Mouse (Mus musculus) kidney, embryonic 14.5 days (tissue): ENCODE data around the gene Syn3. TPM values are rescaled to one million over a fixed set of nuclear protein-coding genes. Genes with fewer than 3 reads are reported as not detected.
A peak's percentile ranks its signal among the peaks of the same experiment; 100 is the strongest.

Experiments
- ATAC-seq: fragments of 200-750 bp; cut with Nextera tagmentation; 2 replicates; pipeline ENCODE4 v1.8.0; 2017; ENCODE audit warnings: moderate number of reproducible peaks, mild to moderate bottlenecking, moderate TSS enrichment, moderate library complexity; ENCODE audit not compliant: low FRiP score, low TSS enrichment
- H3K27ac ChIP-seq: fragments of 300-500 bp; sonication (generic); 2 replicates; pipeline ENCODE4 v1.5.1; 2014; ENCODE audit warnings: low read depth, mild to moderate bottlenecking, low read length, moderate library complexity, mixed read lengths
- H3K27me3 ChIP-seq: fragments of 300-500 bp; sonication (generic); 2 replicates; pipeline ENCODE4 v1.6.1; 2014; ENCODE audit warnings: mild to moderate bottlenecking, low read length; ENCODE audit not compliant: control insufficient read depth, insufficient read depth
- H3K36me3 ChIP-seq: fragments of 300-500 bp; sonication (generic); 2 replicates; pipeline ENCODE4 v1.6.1; 2014; ENCODE audit warnings: low read length, mixed read lengths; ENCODE audit not compliant: control insufficient read depth, insufficient read depth
- H3K4me1 ChIP-seq: fragments of 300-500 bp; sonication (generic); 2 replicates; pipeline ENCODE4 v1.6.1; 2014; ENCODE audit warnings: low read length, mixed read lengths; ENCODE audit not compliant: control insufficient read depth, insufficient read depth
- H3K4me2 ChIP-seq: fragments of 300-500 bp; sonication (generic); replicated peaks from 2 replicates; pipeline ENCODE4 v1.6.1; 2014; ENCODE audit warnings: low read depth, mild to moderate bottlenecking, low read length
- H3K4me3 ChIP-seq: fragments of 300-500 bp; sonication (generic); 2 replicates; pipeline ENCODE4 v1.5.1; 2014; ENCODE audit warnings: mild to moderate bottlenecking, low read length
- H3K9ac ChIP-seq: fragments of 300-500 bp; sonication (generic); 2 replicates; pipeline ENCODE4 v1.6.1; 2014; ENCODE audit warnings: low read depth, mild to moderate bottlenecking, low read length, moderate library complexity
- H3K9me3 ChIP-seq: fragments of 300-500 bp; sonication (generic); 2 replicates; pipeline ENCODE4 v1.6.1; 2016; ENCODE audit warnings: low read length; ENCODE audit not compliant: control insufficient read depth
- WGBS: fragments of 180-500 bp; shearing (Covaris S2); extraction: QIAGEN DNeasy Blood & Tissue Kit; methylation state at CpG from one replicate; pipeline ENCODE4 v1.1.7; 2014; 5-methylcytosine and 5-hydroxymethylcytosine counted together
- polyA plus RNA-seq: library from polyadenylated mRNA; unstranded; fragments of >200 nt; fragmentation: Nextera tagmentation; extraction: Ambion mirVana; gene quantifications from 2 replicates; pipeline ENCODE4 v1.2.1, GENCODE M21; 2014

Syn3 gene
- polyA plus RNA-seq, 1 experiment from 2014 or later: 8.4 TPM

DNA sequence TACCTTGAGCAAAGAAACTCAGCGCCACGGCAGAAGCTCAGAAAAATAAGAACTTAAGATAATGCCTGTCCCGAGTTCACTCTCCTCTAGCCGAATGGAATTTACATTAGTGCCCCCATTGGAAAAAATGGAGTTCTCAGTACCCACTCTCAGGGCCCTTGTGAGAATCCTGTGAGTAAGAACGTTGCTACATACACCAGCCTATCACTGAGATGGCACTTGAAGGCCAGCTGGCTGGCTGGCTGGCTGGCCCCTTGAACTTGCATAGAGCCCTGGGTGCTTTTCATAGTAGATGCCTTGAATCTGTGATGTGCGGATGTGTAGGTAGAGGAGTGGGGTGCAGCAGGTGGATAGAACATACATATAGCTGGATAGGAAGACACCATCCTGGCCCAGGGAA, 155.3 kb downstream of the Syn3 start:
- H3K27me3 ChIP-seq: no peaks in the 10 kb centered on the region
- peaks cover 10% of the 10 kb centered on the region; the same call in 1 of the 2 replicates for H3K36me3 ChIP-seq
- 0 out of 2 replicates have a peak, but pooled peaks cover 8% of the 10 kb centered on the region for H3K4me1 ChIP-seq
- H3K9ac ChIP-seq: no peak overlapping the region
- no peak overlapping the region for H3K4me2 ChIP-seq
- ATAC-seq: no peak
- H3K27ac ChIP-seq: no peak overlapping the region
- H3K9me3 ChIP-seq: no peaks in the 10 kb centered on the region
- 91% methylated on average over 6 of the region's 6 CpGs for WGBS
- no peak overlapping the region for H3K4me3 ChIP-seq

DNA sequence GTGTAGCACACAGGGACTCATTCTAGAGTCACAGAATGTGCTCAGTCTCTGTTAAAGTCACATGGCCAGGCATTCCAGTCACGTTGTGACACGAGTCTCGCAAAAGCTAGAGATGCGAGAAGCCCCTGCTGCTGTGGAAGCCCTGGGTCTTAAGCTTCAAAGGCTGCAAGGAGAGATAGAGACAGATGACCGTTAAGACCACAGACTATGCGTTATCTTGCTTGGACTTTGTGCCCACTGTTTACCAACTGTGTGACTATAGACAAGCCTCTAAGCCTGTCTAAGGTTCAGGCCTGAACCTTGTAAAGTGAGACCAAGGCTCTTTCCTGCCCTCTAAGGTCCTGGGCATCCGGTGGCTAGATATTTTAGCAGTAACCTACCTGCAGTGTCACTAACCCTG, 156.0 kb downstream of the Syn3 start:
- no peak for ATAC-seq
- no peak overlapping the region for H3K4me3 ChIP-seq
- no peak overlapping the region for H3K27ac ChIP-seq
- H3K36me3 ChIP-seq: peaks cover 10% of the 10 kb centered on the region; the same call in 1 of the 2 replicates
- H3K27me3 ChIP-seq: no peaks in the 10 kb centered on the region
- no peaks in the 10 kb centered on the region for H3K9me3 ChIP-seq
- no peak overlapping the region for H3K9ac ChIP-seq
- WGBS: 79% methylated on average over 7 of the region's 7 CpGs
- no peak overlapping the region for H3K4me2 ChIP-seq
- 0 out of 2 replicates have a peak, but pooled peaks cover 8% of the 10 kb centered on the region for H3K4me1 ChIP-seq

DNA sequence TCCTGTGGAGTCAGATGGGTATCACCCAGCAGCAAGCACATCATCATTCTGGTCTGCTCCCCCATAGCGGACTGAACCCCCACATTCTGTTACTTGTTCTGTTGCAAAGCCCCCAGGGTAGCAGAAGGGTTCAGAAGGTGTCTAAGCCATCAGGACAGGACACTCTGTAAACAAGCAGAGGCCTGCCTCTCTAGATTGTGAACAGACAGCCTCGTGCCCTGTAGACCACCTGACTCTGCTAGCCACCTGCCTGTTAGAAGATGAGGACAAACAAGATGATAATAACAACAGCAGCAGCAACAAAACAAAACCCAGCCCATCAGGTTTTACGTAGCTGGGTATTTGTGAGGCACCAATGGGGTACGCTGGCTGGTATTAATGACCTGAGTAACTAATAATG, 156.5 kb downstream of the Syn3 start:
- Histone ChIP-seq H3K4me1 (0 out of 2 replicates have a peak, but pooled peaks cover 8% of the 10 kb centered on the region), H3K27me3 (no peaks in the 10 kb centered on the region), H3K4me3 (no peak overlapping the region), H3K9me3 (no peaks in the 10 kb centered on the region), H3K27ac (no peak overlapping the region), H3K4me2 (no peak overlapping the region), H3K9ac (no peak overlapping the region), H3K36me3 (peaks cover 10% of the 10 kb centered on the region; the same call in 1 of the 2 replicates)
- WGBS: 80% methylated on average over 4 of the region's 4 CpGs
- ATAC-seq: no peak

DNA sequence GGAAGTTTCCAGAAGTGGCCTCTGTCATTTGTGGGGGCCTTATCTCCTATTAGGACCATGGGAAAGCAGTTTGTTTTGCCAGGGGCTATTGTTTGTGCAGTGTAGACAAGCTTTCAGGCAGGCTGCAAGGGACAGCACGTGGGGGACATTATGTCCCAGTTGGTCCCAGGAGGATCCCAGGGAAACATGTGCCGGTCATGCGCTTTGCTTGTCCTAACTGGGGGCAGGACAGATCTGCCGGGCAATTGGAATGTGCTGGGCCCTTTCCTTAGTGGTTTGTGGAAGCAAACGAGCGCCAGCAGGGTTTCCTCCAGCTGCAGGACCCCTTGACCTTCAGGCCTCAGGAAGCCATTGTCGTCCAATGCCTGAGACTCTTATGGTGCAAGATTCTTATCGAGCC, 157.1 kb downstream of the Syn3 start:
- no peaks in the 10 kb centered on the region for H3K9me3 ChIP-seq
- H3K27ac ChIP-seq: no peak overlapping the region
- no peak overlapping the region for H3K9ac ChIP-seq
- H3K4me1 ChIP-seq: 0 out of 2 replicates have a peak, but pooled peaks cover 8% of the 10 kb centered on the region
- H3K36me3 ChIP-seq: peaks cover 7% of the 10 kb centered on the region; the same call in 1 of the 2 replicates
- 40% methylated on average over 8 of the region's 8 CpGs for WGBS
- no peaks in the 10 kb centered on the region for H3K27me3 ChIP-seq
- no peak for ATAC-seq
- H3K4me3 ChIP-seq: no peak overlapping the region
- H3K4me2 ChIP-seq: no peak overlapping the region

DNA sequence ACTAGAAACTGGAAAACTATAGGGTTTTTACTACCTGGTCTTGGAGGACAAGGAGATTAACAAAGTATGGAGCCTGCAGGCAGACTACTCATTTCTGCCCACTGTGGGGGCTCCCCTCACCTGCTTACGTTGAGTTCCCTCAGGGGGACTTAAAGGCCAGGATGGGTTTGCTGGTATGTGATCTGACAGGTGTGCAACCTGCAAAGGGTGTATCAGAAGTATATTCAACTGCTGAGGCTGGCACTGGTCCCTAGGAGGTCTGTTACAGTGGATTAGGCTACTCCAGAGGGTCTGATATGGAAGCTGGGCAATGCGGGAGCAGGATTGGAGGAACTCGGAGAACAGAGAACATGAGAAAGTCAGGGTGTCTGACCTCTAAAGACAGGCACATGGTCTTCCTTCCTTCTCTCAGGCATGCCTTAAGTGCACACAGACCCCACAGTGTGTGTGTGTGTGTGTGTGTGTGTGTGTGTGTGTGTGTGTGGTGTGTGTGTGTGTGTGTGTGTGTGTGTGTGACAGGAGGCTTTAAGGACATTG, 157.6 kb downstream of the Syn3 start:
- 77% methylated on average over 3 of the region's 3 CpGs for WGBS

DNA sequence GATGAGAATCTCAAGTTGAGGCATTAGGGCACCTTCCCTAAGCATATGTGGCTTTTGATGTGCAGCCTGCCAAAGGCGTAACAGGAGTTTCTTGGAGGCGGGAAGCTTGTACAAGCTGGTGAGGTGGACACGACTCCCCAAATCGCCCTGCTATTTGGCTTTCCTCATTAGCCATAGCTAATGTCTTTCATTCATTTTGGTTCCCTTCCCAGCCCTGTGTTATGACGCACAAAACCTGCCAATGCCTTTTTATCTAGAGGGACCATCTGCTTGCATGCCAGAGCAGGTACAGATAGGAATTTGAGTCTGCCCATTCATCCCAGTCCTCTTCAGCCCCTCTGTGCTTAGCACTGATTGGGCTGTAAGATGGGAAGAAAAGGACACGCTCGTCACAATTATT, 158.3 kb downstream of the Syn3 start:
- H3K27me3 ChIP-seq: no peaks in the 10 kb centered on the region
- no peak overlapping the region for H3K27ac ChIP-seq
- ATAC-seq: no peak
- H3K4me3 ChIP-seq: no peak overlapping the region
- H3K4me2 ChIP-seq: no peak overlapping the region
- no peak overlapping the region for H3K9ac ChIP-seq
- peaks cover 7% of the 10 kb centered on the region; the same call in 1 of the 2 replicates for H3K36me3 ChIP-seq
- H3K9me3 ChIP-seq: no peaks in the 10 kb centered on the region
- 80% methylated on average over 7 of the region's 7 CpGs for WGBS
- H3K4me1 ChIP-seq: 0 out of 2 replicates have a peak, but pooled peaks cover 8% of the 10 kb centered on the region

More for the DNA sequence above, 157.6 kb downstream of the Syn3 start:
- no peak for ATAC-seq
- Histone ChIP-seq H3K36me3 (peaks cover 7% of the 10 kb centered on the region; the same call in 1 of the 2 replicates), H3K27ac (no peak overlapping the region), H3K9ac (no peak overlapping the region), H3K4me2 (no peak overlapping the region), H3K9me3 (no peaks in the 10 kb centered on the region), H3K4me3 (no peak overlapping the region), H3K27me3 (no peaks in the 10 kb centered on the region), H3K4me1 (0 out of 2 replicates have a peak, but pooled peaks cover 8% of the 10 kb centered on the region)

DNA sequence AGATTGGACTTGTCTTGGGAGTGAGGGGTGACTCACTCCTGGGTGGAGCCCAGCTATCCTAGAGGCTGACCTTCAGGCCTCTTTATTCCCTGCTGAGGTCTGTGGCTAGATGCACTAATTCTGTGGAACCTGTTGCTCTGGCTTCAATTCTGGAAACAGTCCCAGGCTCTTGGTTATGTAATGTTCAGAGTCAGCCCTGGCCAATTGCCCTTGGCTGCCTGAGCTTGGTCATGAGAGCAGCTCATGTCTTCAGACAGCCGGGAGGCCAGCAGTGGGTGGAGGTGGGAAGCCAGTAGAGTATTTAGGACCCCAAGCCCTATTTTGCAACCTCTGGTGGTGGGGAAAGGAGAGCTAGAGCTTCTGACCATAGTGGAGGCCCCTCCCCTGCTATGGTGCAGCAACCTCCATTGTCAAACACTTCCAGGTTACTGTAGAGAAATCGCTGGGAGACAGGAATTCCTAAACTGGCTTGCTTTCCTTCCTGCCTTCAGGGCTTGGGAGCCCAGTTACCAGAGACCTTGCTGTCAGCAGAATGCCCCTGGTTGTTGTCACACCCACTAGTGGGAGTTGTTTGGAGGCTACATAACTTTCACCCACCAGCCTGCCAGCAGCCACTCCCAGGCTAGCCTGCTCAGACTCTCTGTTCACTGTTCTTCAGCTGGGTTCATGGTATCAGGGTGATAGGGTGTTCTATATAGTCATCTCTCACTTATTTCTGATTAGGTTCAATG, 158.9 kb downstream of the Syn3 start:
- H3K4me1 ChIP-seq: 0 out of 2 replicates have a peak, but pooled peaks cover 8% of the 10 kb centered on the region
- H3K4me2 ChIP-seq: no peak overlapping the region
- ATAC-seq: no peak
- WGBS: 52% methylated on average over 2 of the region's 2 CpGs
- no peak overlapping the region for H3K4me3 ChIP-seq
- peak overlapping the region; percentile 24; the same call in 1 of the 2 replicates for H3K27ac ChIP-seq
- no peaks in the 10 kb centered on the region for H3K9me3 ChIP-seq
- peaks cover 7% of the 10 kb centered on the region; the same call in 1 of the 2 replicates for H3K36me3 ChIP-seq
- no peak overlapping the region for H3K9ac ChIP-seq
- no peaks in the 10 kb centered on the region for H3K27me3 ChIP-seq

DNA sequence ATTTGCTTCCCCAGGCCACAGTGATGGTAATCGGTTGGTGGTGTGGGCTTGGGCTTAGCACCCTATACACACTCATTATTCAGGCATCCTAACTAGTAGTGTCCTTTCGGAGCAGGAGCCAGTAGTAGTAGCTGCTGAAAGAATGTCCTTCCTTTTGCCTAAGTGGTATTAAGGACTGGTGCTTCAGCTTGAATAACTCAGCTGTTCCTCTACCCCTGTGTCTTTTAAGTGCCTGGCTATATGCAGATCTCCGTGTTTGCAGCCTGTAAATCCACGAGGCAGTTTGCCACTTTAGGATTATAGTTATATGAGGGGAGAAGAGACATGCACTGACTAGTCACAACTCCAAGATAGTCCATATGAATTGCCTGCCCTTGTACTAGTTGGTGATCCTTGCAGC, 159.6 kb downstream of the Syn3 start:
- Histone ChIP-seq H3K4me3 (no peak overlapping the region), H3K27ac (no peak overlapping the region), H3K27me3 (no peaks in the 10 kb centered on the region), H3K4me2 (no peak overlapping the region), H3K9me3 (no peaks in the 10 kb centered on the region), H3K4me1 (0 out of 2 replicates have a peak, but pooled peaks cover 8% of the 10 kb centered on the region), H3K36me3 (peaks cover under 1% of the 10 kb centered on the region; the same call in 1 of the 2 replicates), H3K9ac (no peak overlapping the region)
- ATAC-seq: no peak
- WGBS: 86% methylated on average over 4 of the region's 4 CpGs

DNA sequence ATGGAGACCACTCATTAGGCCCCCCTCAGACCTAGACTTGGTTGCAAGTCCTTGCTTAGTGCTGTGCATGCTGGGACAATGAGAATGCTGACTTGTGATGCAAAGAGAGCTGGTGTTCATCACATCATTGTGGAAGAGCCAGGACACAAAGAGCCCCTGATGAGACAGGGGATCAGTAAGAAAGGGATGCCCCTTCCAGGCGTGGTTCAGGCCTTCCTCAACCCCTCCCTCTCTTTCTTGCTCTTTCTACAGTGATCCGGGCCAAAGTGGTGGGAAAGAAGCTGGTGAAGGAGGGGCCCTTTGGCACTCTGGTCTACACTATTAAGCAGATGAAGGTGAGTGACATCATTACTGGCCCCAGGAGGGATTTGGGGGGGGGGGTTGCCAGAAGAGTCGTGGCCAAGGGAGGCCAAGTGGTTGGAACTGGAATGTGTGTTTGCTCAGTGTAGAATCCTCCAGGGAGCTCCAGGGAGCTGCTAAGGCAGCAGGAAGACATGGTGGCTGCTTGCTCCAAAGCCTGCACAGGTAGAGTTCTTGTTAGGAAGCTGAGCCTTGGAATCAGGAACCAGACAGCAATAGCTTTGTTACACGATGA, 160.5 kb downstream of the Syn3 start:
- H3K4me3 ChIP-seq: no peak overlapping the region
- H3K9ac ChIP-seq: no peak overlapping the region
- H3K36me3 ChIP-seq: no peaks in the 10 kb centered on the region
- H3K27ac ChIP-seq: no peak overlapping the region
- H3K4me2 ChIP-seq: no peak overlapping the region
- 0 out of 2 replicates have a peak, but pooled peaks cover 8% of the 10 kb centered on the region for H3K4me1 ChIP-seq
- H3K27me3 ChIP-seq: no peaks in the 10 kb centered on the region
- ATAC-seq: no peak
- H3K9me3 ChIP-seq: no peaks in the 10 kb centered on the region
- WGBS: 54% methylated on average over 4 of the region's 4 CpGs
